Mouse (Mus musculus): Measurements from ENCODE around the gene Dgke.
"Not testable (repeated sequence)": the region's sequence is repeated elsewhere in the genome, so short reads cannot be mapped to it uniquely, and the experiment has no call there.

GRCm38 (mm10) chr11:89097292-89097691 lies 30.6 kb upstream of the Dgke start:
- TF ChIP-seq POLR2A (IDR thresholded peaks at IDR 0.05; ENCODE audit: borderline replicate concordance, control insufficient read depth, low read depth, low read length); CTCF (IDR thresholded peaks at IDR 0.05; ENCODE audit: control insufficient read depth, insufficient read depth, low read length): not testable (repeated sequence)
